Mouse (Mus musculus) G1E (cell line): ENCODE measurements around the gene Bco2. TPM values are rescaled to one million over a fixed set of nuclear protein-coding genes. Genes with fewer than 3 reads are reported as not detected.

Source experiments
- ATAC-seq: 2 replicates; pipeline ENCODE4 v1.8.0; 2016; ENCODE audit warnings: mild to moderate bottlenecking; ENCODE audit not compliant: insufficient number of reproducible peaks, poor library complexity, low FRiP score, severe bottlenecking; ENCODE audit errors: extremely low read depth
- DNase-seq: peaks from one replicate; pipeline ENCODE4 v3.0.0; 2012; ENCODE audit warnings: low spot score
- H3K27me3 ChIP-seq: 2 replicates; pipeline ENCODE4 v1.6.1; 2012; ENCODE audit warnings: mild to moderate bottlenecking, low read length, inconsistent platforms; ENCODE audit not compliant: insufficient read depth
- H3K36me3 ChIP-seq: replicated peaks from 2 replicates; pipeline ENCODE3; 2012; ENCODE audit warnings: mild to moderate bottlenecking, inconsistent platforms
- H3K4me1 ChIP-seq: 2 replicates; pipeline ENCODE4 v1.6.1; 2012; ENCODE audit warnings: low read depth, low read length, inconsistent platforms, mixed read lengths; ENCODE audit not compliant: insufficient read depth
- H3K4me3 ChIP-seq: 2 replicates; pipeline ENCODE4 v1.5.1; 2012; ENCODE audit warnings: low read depth, mild to moderate bottlenecking, inconsistent platforms, low read length, moderate library complexity, mixed read lengths
- H3K9me3 ChIP-seq: replicated peaks from 2 replicates; pipeline ENCODE4 v1.6.1; 2012; ENCODE audit warnings: inconsistent platforms
- CTCF ChIP-seq: IDR thresholded peaks from 2 replicates; pipeline ENCODE4 v1.5.1; 2012; ENCODE audit warnings: low read depth, low read length, inconsistent platforms, mixed read lengths
- GATA1 ChIP-seq: IDR thresholded peaks from 2 replicates; pipeline ENCODE4 v1.6.1; 2012; ENCODE audit warnings: borderline replicate concordance, low read length, inconsistent platforms, mixed read lengths
- GATA2 ChIP-seq: IDR thresholded peaks from 2 replicates; pipeline ENCODE4 v1.6.1; 2012; ENCODE audit warnings: low read depth, low read length, inconsistent platforms, borderline replicate concordance
- POLR2AphosphoS5 ChIP-seq: IDR thresholded peaks from 2 replicates; pipeline ENCODE4 v1.6.1; 2012; ENCODE audit warnings: low read depth, low read length, inconsistent platforms; ENCODE audit not compliant: insufficient replicate concordance
- TAL1 ChIP-seq: conservative IDR thresholded peaks from 2 replicates; pipeline ENCODE4 v1.6.1; 2012; ENCODE audit warnings: low read depth, low read length, inconsistent platforms, mixed read lengths
- polyA plus RNA-seq: library from polyadenylated mRNA; stranded (reverse); fragments of >175 nt; gene quantifications from 2 replicates; pipeline ENCODE4 v1.2.3, GENCODE M21; 2012
- total RNA-seq, 2 experiments: library from RNA; stranded (forward) in 1 of 2; stranded (reverse) in 1 of 2; fragments of 200-1000 nt in 1 of 2; fragments of >200 nt in 1 of 2; fragmentation: Nextera tagmentation in 1 of 2; gene quantifications; 2 replicates each; pipeline ENCODE4 v1.2.3; 2014 to 2017

The Bco2 gene
- total and polyA plus RNA-seq, 3 experiments: 0.11 TPM; not detected in 2

DNA sequence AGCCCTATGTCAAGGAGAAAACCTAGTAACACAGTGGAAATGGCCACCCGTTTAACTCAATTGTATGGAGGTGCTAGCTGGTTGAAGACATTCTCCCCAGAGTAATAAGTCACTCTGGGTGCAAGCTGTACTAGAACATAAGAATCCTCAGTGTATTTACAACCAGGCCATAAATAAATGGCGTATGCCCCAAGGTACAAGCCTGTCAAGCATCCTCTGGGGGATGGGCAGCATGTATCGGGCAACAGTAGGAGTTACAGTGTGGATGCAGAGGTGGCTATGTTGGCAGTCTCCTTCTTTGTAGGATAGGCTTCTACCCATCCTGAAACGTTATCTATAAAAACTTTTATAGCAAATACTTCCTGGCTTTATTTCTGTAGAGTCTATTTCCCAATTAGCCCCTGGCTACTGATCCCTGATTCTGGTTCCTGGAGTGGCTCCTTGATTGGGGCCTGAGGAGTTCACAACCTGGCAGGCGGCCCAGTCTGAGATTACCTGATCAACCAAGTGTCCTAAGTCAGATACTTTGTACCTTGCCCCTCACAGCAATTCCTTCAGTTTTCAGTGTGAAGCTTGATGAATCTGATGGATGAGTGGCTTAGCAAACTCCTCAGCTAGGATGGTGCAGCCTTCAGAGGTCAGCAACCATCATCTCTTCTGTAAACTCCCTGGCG lies 30.3 kb upstream of the Bco2 start:
- Histone ChIP-seq H3K4me1 (no peaks in the 10 kb centered on the region), H3K36me3 (no peaks in the 10 kb centered on the region), H3K4me3 (no peak overlapping the region), H3K27me3 (peaks cover 36% of the 10 kb centered on the region), H3K9me3 (no peaks in the 10 kb centered on the region)
- DNase-seq: no peak
- no peak for TF ChIP-seq CTCF
- TF ChIP-seq POLR2AphosphoS5: no peak
- no peak for TF ChIP-seq TAL1
- TF ChIP-seq GATA2: no peak
- TF ChIP-seq GATA1: no peak
- ATAC-seq: no peak

DNA sequence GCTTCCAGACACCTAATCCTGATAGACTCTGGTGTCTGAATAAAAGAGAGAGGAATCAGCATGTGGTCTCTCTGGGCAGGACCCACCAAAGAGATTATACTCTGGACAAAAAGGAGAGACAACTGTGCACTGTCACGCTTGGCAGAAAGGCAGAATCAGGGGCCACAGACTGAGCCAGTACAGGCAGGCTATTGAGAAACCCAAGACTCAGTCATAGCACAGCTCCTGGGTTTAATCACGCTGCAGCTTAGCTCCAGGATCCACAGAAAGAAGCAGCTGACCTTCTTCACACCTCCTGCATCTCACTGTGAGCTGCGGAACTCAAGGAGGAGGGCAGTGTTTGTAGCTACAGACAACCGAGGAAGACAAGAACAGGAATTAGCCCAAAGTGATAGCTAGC lies 25.4 kb upstream of the Bco2 start:
- ATAC-seq: no peak
- H3K27me3 ChIP-seq: peaks cover 29% of the 10 kb centered on the region
- H3K9me3 ChIP-seq: no peaks in the 10 kb centered on the region
- DNase-seq: no peak
- H3K4me1 ChIP-seq: no peaks in the 10 kb centered on the region
- H3K4me3 ChIP-seq: no peak overlapping the region
- H3K36me3 ChIP-seq: no peaks in the 10 kb centered on the region
- no peak for TF ChIP-seq GATA1

DNA sequence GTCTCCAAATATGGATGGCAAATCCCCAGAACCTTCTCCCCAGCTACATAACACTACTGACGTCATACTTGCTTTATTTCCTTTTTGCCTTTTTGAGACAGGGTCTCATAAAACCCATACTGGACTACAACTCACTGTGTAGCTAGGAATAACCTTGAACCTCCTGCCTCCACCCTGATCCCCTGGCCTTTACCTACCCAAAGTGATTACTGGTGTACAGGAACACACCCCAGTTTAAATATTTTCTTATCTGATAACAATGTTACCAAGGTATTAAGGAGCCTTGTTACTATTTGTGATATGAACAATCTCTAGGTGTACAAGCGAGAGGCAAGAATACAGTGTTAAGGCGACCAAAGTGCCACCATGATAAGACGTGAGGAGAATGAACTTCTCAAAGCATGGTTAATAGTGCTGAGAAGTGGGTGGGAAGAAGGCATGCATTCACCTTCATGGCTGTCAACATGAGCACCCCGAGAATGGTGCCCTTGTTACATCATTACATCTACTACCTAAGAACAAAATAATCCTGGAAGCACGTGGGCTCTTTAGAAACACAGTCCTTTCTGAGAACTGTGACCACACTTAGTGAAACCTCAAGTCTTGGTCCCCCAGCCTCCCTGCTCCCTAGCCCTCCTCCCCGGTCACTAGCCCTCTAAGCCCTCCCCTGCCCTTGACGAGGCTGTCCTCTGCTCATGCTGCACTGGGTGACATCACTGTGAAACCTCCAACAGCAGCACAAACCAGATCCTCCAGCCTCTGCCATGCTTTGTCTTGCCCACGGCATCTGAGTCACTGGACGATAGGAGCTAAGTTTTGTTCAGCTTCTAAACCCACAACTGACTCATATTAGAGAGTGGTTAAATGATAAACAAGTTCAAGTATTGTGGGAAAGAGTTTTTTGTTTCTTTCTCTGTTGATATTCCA lies 14.9 kb upstream of the Bco2 start:
- Histone ChIP-seq H3K4me3 (no peak overlapping the region), H3K36me3 (no peaks in the 10 kb centered on the region), H3K9me3 (no peaks in the 10 kb centered on the region), H3K4me1 (no peaks in the 10 kb centered on the region), H3K27me3 (peaks cover 15% of the 10 kb centered on the region)
- no peak for ATAC-seq
- TF ChIP-seq GATA2 (no peak), CTCF (no peak), TAL1 (no peak), GATA1 (no peak), POLR2AphosphoS5 (no peak)
- no peak for DNase-seq

GRCm38 (mm10) chr9:50567881-50568280 lies 12.9 kb upstream of the Bco2 start:
- no peak for TF ChIP-seq GATA1
- Histone ChIP-seq H3K36me3 (no peaks in the 10 kb centered on the region), H3K9me3 (no peaks in the 10 kb centered on the region), H3K27me3 (peaks cover 10% of the 10 kb centered on the region; the same call in 1 of the 2 replicates), H3K4me1 (no peaks in the 10 kb centered on the region), H3K4me3 (no peak overlapping the region)
- ATAC-seq: no peak
- no peak for DNase-seq

- Histone ChIP-seq H3K4me3 (no peak overlapping the region), H3K4me1 (no peaks in the 10 kb centered on the region), H3K36me3 (no peaks in the 10 kb centered on the region), H3K9me3 (no peaks in the 10 kb centered on the region), H3K27me3 (peaks cover 10% of the 10 kb centered on the region; the same call in 1 of the 2 replicates)
- DNase-seq (no peak), ATAC-seq (no peak)
- no peak for TF ChIP-seq GATA2
- TF ChIP-seq GATA1: no peak
- no peak for TF ChIP-seq TAL1
These were observed 12.4 kb upstream of the Bco2 start for GRCm38 (mm10) chr9:50567372-50567771.

DNA sequence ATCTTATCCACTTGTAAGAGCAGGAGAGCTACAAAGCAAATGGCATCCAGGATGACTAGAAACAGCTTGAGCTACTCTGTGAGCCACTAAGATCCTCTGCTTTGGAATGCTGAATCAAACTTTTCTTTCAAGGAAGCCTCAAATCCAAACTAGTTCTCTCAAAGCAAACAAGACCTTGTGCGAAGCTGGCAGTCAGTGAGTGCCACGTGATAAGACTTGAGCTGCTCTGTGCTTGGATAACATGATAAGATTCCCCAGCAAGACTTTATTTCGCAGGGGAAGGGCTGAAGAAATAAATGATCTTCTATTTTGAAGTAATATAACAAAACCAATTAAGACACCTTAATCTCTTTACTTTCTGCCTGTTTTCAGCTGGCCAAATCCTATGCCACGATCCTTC lies 11.0 kb upstream of the Bco2 start:
- DNase-seq (no peak), ATAC-seq (no peak)
- Histone ChIP-seq H3K36me3 (no peaks in the 10 kb centered on the region), H3K4me3 (no peak overlapping the region), H3K4me1 (no peaks in the 10 kb centered on the region), H3K9me3 (no peaks in the 10 kb centered on the region), H3K27me3 (peaks cover 15% of the 10 kb centered on the region; the same call in 1 of the 2 replicates)
- TF ChIP-seq GATA1 (no peak), CTCF (no peak), POLR2AphosphoS5 (no peak), GATA2 (no peak), TAL1 (no peak)

GRCm38 (mm10) chr9:50565173-50565572 lies 10.2 kb upstream of the Bco2 start:
- DNase-seq: no peak
- H3K36me3 ChIP-seq: no peaks in the 10 kb centered on the region
- H3K4me1 ChIP-seq: no peaks in the 10 kb centered on the region
- TF ChIP-seq GATA2: no peak
- TF ChIP-seq GATA1: no peak
- TF ChIP-seq CTCF: no peak
- no peak for TF ChIP-seq POLR2AphosphoS5
- TF ChIP-seq TAL1: no peak
- H3K27me3 ChIP-seq: peaks cover 18% of the 10 kb centered on the region; the same call in 1 of the 2 replicates
- ATAC-seq: no peak
- H3K4me3 ChIP-seq: no peak overlapping the region
- no peaks in the 10 kb centered on the region for H3K9me3 ChIP-seq
